Mouse (Mus musculus): ENCODE results near the gene Psmd14.

GRCm38 (mm10) chr2:61752362-61752761 lies 40.9 kb downstream of the Psmd14 start:
- TF ChIP-seq CTCF (IDR thresholded peaks at IDR 0.05; ENCODE audit: control insufficient read depth, insufficient read depth, insufficient read length) (no peak), USF1 (IDR thresholded peaks at IDR 0.05; ENCODE audit: low read depth) (no peak), MAX (IDR thresholded peaks at IDR 0.05) (no peak), FOSL1 (IDR thresholded peaks at IDR 0.05; ENCODE audit: insufficient read depth, low read length, poor library complexity, severe bottlenecking) (no peak), MYOG (IDR thresholded peaks at IDR 0.05; ENCODE audit: control insufficient read depth, extremely low read depth, insufficient read length) (no peak), CEBPB (IDR thresholded peaks at IDR 0.05; ENCODE audit: low read depth) (no peak), MYOD1 (IDR thresholded peaks at IDR 0.05; ENCODE audit: control insufficient read depth, insufficient read length, low read depth) (no peak)
